Mouse (Mus musculus): ENCODE measurements around the gene Kdm4a. TPM values are rescaled to one million over a fixed set of nuclear protein-coding genes. Genes with fewer than 3 reads are reported as not detected.

Kdm4a gene
- polyA plus RNA-seq, 1 experiment: 26.8 TPM

DNA sequence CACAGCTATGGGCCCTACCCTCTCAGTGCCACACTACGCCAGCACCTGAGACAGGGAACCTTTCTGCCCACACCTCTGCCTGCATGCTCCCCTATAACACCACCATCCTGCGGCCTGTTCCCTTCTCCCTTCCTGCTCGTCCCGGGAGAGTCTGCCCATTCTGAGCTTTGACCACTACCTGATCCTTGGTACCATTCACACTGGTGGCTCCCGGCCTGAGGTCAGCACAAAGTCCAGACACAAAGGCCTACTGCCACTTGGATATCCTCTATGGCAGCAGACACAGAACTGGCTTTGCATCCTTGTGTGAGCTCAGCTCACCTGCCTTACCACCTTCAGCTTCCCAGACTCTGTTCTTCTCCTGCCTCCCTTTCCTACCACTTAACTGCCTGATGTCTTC lies 38.7 kb upstream of the Kdm4a start:
- 89% methylated on average over 5 of the region's 5 CpGs for WGBS
- no peak overlapping the region for H3K4me3 ChIP-seq (ENCODE audit: extremely low read depth, insufficient read depth, insufficient read length)
- no peak overlapping the region for H3K27ac ChIP-seq (ENCODE audit: insufficient read depth, low read length)
- H3K27me3 ChIP-seq (ENCODE audit: control insufficient read depth, insufficient read depth, low read length): no peaks in the 10 kb centered on the region
- no peaks in the 10 kb centered on the region for H3K36me3 ChIP-seq (ENCODE audit: control insufficient read depth, insufficient read depth, low read length)
- no peaks in the 10 kb centered on the region for H3K4me1 ChIP-seq (ENCODE audit: control insufficient read depth, insufficient read depth, insufficient read length)
- DNase-seq (ENCODE audit: low read depth in 1 of 2, low spot score in 2 of 2): no peak
- no peak for TF ChIP-seq CTCF (IDR thresholded peaks at IDR 0.05; ENCODE audit: extremely low read depth, insufficient read depth, insufficient read length, insufficient replicate concordance)
- no peak for TF ChIP-seq POLR2A (IDR thresholded peaks at IDR 0.05; ENCODE audit: low read depth, low read length)

DNA sequence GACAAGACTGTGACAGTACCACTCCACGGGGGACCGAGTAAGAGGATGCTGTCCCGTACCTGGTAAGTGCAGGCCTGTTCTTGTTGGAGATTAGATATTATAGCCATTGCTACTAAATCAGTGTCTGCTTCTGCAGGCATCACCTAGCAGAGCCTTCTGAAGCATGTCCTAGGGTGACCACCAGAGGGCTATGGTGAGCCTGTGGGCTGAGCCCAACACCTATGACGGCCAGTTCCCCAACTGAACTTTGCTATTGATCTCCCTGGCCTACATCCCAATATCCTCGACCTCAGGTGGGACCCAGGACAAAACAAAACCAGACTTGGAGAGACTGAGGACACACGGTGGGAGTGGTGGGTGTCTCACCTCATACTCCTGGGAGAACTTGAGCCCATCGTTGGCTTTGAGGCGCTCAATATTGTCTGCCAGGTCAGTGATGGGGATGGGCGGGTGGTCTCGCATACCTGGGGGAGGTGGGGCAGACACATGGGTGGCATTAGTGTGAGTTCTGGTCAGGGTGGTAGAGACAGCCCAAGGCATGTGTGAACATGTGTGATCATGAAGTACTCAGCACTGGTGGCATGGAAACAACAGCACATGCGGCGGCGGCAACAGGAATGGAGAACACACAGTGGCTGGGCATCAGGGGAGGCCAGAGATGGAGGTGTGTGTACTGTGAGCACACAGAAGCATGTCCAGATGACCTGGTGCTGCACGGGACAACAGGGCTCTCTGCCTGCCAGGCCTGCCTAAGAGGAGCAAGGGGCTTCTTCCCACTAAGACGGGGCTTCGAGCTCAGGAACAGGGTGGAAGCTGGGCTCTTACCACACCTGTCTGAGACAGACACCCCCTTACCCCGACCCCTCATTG lies 37.1 kb upstream of the Kdm4a start:
- DNase-seq (ENCODE audit: low read depth in 1 of 2, low spot score in 2 of 2): peak in 1 of 2 experiments; percentile 51
- TF ChIP-seq POLR2A (IDR thresholded peaks at IDR 0.05; ENCODE audit: low read depth, low read length) (no peak), CTCF (IDR thresholded peaks at IDR 0.05; ENCODE audit: extremely low read depth, insufficient read depth, insufficient read length, insufficient replicate concordance) (peak; percentile 47; the same call in 1 of the 2 replicates)
- Histone ChIP-seq H3K36me3 (ENCODE audit: control insufficient read depth, insufficient read depth, low read length) (no peaks in the 10 kb centered on the region), H3K4me1 (ENCODE audit: control insufficient read depth, insufficient read depth, insufficient read length) (no peaks in the 10 kb centered on the region), H3K27ac (ENCODE audit: insufficient read depth, low read length) (no peak overlapping the region), H3K4me3 (ENCODE audit: extremely low read depth, insufficient read depth, insufficient read length) (no peak overlapping the region), H3K27me3 (ENCODE audit: control insufficient read depth, insufficient read depth, low read length) (no peaks in the 10 kb centered on the region)
- WGBS: 79% methylated on average over 17 of the region's 17 CpGs

DNA sequence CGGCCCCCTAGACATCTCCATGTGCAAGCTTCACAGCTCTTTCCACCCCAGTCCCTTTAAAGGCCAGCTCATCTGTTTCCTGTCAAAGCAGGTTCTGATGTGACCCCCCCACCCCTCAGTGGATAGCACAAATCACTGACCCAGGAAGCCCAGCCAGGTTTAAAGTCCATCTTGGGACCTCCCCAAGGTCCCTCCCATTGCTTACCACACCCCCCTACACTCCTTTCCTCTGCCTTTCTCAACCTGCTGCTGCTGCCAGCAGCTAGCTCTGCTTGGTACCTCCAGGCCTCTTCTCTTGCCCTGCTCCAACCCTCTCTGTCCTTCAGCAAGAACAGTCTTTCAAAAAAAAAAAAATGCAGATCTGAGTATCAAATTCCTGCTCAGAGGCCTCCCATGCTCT lies 35.0 kb upstream of the Kdm4a start:
- TF ChIP-seq POLR2A (IDR thresholded peaks at IDR 0.05; ENCODE audit: low read depth, low read length) (no peak), CTCF (IDR thresholded peaks at IDR 0.05; ENCODE audit: extremely low read depth, insufficient read depth, insufficient read length, insufficient replicate concordance) (no peak)
- no peak for DNase-seq (ENCODE audit: low read depth in 1 of 2, low spot score in 2 of 2)
- Histone ChIP-seq H3K4me1 (ENCODE audit: control insufficient read depth, insufficient read depth, insufficient read length) (no peaks in the 10 kb centered on the region), H3K4me3 (ENCODE audit: extremely low read depth, insufficient read depth, insufficient read length) (no peak overlapping the region), H3K27me3 (ENCODE audit: control insufficient read depth, insufficient read depth, low read length) (no peaks in the 10 kb centered on the region), H3K36me3 (ENCODE audit: control insufficient read depth, insufficient read depth, low read length) (no peaks in the 10 kb centered on the region), H3K27ac (ENCODE audit: insufficient read depth, low read length) (no peak overlapping the region)
- 93% methylated on average over 1 of the region's 1 CpGs for WGBS

DNA sequence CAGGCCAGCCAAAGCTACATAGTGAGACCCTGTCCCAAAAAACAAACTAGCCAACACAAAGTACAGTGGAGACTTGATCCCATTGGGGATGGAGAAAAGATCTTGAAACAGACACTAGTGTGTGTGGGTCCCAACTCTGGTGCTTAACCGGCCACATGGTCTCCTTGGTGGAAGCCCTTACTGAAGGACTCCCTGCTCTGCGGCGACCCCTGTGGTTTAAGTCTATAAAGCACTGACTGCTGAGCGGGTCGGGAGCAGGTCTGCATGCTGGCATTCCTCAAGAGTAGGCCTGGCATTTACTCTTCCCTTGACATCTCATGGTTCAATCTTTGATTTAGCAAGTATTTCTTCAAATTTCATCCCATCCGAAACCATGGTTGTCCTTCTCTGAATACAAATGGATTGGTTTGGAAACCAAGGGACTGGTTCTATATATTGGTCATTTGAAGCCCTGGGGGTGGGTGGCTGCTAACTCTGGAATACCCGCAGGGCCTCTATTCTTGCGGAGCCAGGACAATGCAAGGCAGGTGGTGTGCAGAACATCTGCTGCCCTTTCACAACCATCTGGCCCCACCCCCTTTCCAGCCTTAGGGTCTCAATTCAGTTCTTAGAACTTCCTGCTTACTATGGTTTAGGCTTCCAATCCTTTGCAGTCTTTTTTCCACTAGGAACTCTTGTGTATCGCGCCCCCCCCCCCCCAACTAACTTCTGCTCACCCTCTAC lies 27.2 kb upstream of the Kdm4a start:
- WGBS: 83% methylated on average over 10 of the region's 10 CpGs
- no peak for DNase-seq (ENCODE audit: low read depth in 1 of 2, low spot score in 2 of 2)

DNA sequence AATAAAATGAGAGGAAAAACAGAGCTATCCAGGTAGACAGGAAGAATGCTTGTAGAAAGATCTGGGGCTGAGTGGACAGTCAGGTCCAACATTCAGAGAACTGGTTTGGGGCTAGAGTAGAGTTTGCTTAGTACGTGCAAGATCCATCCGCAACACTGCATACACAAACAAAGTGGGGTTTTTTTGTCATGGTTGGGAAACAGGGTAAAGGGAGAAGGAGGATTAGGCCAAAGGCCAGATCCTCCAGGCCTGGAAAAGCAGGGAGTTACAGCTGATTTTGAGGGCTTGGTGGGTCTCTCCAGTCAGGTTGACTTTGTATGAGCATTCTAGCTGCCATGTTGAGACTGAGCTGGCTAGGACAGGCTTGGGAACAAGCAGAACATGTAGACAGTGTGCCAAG lies 26.1 kb upstream of the Kdm4a start:
- H3K27me3 ChIP-seq (ENCODE audit: control insufficient read depth, insufficient read depth, low read length): no peaks in the 10 kb centered on the region
- WGBS: 95% methylated on average over 2 of the region's 2 CpGs

More for the DNA sequence above, 27.2 kb upstream of the Kdm4a start:
- no peak for TF ChIP-seq CTCF (IDR thresholded peaks at IDR 0.05; ENCODE audit: extremely low read depth, insufficient read depth, insufficient read length, insufficient replicate concordance)
- no peak for TF ChIP-seq POLR2A (IDR thresholded peaks at IDR 0.05; ENCODE audit: low read depth, low read length)
- H3K27ac ChIP-seq (ENCODE audit: insufficient read depth, low read length): no peak overlapping the region
- H3K27me3 ChIP-seq (ENCODE audit: control insufficient read depth, insufficient read depth, low read length): no peaks in the 10 kb centered on the region
- no peaks in the 10 kb centered on the region for H3K36me3 ChIP-seq (ENCODE audit: control insufficient read depth, insufficient read depth, low read length)
- H3K4me1 ChIP-seq (ENCODE audit: control insufficient read depth, insufficient read depth, insufficient read length): no peaks in the 10 kb centered on the region
- no peak overlapping the region for H3K4me3 ChIP-seq (ENCODE audit: extremely low read depth, insufficient read depth, insufficient read length)

DNA sequence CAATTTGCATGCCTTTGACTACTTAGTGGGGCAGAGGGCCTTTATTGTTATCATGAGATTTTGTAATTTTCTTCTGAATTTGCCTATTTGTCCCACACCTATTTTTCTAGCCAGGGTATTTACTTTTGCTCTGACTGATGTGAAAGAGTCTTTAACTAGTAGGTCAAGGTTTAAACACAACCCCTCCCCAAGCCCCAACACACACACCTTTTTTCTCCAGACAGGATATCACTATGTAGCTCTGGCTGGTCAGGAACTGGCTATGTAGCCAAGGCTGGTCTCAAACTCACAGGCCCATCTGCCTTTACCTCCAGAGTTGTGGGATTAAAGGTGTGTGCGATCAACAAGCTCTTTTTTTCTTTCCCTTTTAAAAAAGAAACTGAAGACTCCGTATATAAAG lies 19.2 kb upstream of the Kdm4a start:
- no peak overlapping the region for H3K27ac ChIP-seq (ENCODE audit: insufficient read depth, low read length)

More for the DNA sequence above, 26.1 kb upstream of the Kdm4a start:
- Histone ChIP-seq H3K27ac (ENCODE audit: insufficient read depth, low read length) (no peak overlapping the region), H3K4me3 (ENCODE audit: extremely low read depth, insufficient read depth, insufficient read length) (no peak overlapping the region), H3K36me3 (ENCODE audit: control insufficient read depth, insufficient read depth, low read length) (no peaks in the 10 kb centered on the region), H3K4me1 (ENCODE audit: control insufficient read depth, insufficient read depth, insufficient read length) (no peaks in the 10 kb centered on the region)
- TF ChIP-seq POLR2A (IDR thresholded peaks at IDR 0.05; ENCODE audit: low read depth, low read length): no peak
- DNase-seq (ENCODE audit: low read depth in 1 of 2, low spot score in 2 of 2): no peak

More for the DNA sequence above, 19.2 kb upstream of the Kdm4a start:
- Histone ChIP-seq H3K36me3 (ENCODE audit: control insufficient read depth, insufficient read depth, low read length) (no peaks in the 10 kb centered on the region), H3K4me3 (ENCODE audit: extremely low read depth, insufficient read depth, insufficient read length) (no peak overlapping the region), H3K4me1 (ENCODE audit: control insufficient read depth, insufficient read depth, insufficient read length) (no peaks in the 10 kb centered on the region), H3K27me3 (ENCODE audit: control insufficient read depth, insufficient read depth, low read length) (no peaks in the 10 kb centered on the region)
- no peak for DNase-seq (ENCODE audit: low read depth in 1 of 2, low spot score in 2 of 2)
- TF ChIP-seq CTCF (IDR thresholded peaks at IDR 0.05; ENCODE audit: extremely low read depth, insufficient read depth, insufficient read length, insufficient replicate concordance): no peak
- TF ChIP-seq POLR2A (IDR thresholded peaks at IDR 0.05; ENCODE audit: low read depth, low read length): no peak
- 87% methylated on average over 2 of the region's 2 CpGs for WGBS
